Mouse (Mus musculus): Measurements from ENCODE around the gene Atp1a1. TPM values are rescaled to one million over a fixed set of nuclear protein-coding genes. Genes with fewer than 3 reads are reported as not detected.
A peak's percentile ranks its signal among the peaks of the same experiment; 100 is the strongest.

Atp1a1 gene
- polyA plus RNA-seq, 1 experiment from 2014 or later: 115 TPM

DNA sequence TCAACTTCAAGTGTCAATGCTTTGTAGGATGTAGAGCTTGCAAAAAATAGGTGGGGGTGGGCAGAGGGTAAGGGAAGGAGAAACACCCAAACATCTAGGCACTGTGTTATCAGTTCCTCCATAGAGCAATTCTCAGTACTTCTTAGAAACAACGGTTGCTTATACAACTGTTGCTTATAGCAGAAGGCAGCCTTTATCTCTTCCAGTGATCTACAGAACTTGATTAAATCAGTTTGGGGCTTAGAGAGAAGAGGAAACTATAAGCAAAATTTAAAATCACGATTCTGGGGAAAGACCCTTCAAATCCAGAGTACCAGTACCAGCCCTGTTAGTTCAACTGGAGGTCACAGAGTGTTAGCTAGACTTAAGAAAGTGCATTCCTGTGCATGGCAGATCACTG, 1.2 kb upstream of the Atp1a1 start:
- DNase-seq (ENCODE audit: low spot score) (no peak), ATAC-seq (ENCODE audit: insufficient read depth, low FRiP score, low TSS enrichment) (no peak)
- no peak overlapping the region for H3K4me2 ChIP-seq (ENCODE audit: low read depth)
- no peak overlapping the region for H3K4me3 ChIP-seq (ENCODE audit: low read depth, low read length)
- H3K4me1 ChIP-seq (ENCODE audit: control insufficient read depth, insufficient read depth, low read length): peaks cover 14% of the 10 kb centered on the region
- no peaks in the 10 kb centered on the region for H3K27me3 ChIP-seq (ENCODE audit: control insufficient read depth, insufficient read depth, low read length)
- H3K9ac ChIP-seq (ENCODE audit: low read length): no peak overlapping the region
- H3K27ac ChIP-seq (ENCODE audit: low read depth, low read length): no peak overlapping the region
- WGBS: 71% methylated on average over 2 of the region's 2 CpGs
- H3K36me3 ChIP-seq (ENCODE audit: control insufficient read depth, insufficient read depth, low read length): no peaks in the 10 kb centered on the region
- no peaks in the 10 kb centered on the region for H3K9me3 ChIP-seq (ENCODE audit: control insufficient read depth, low read length)

DNA sequence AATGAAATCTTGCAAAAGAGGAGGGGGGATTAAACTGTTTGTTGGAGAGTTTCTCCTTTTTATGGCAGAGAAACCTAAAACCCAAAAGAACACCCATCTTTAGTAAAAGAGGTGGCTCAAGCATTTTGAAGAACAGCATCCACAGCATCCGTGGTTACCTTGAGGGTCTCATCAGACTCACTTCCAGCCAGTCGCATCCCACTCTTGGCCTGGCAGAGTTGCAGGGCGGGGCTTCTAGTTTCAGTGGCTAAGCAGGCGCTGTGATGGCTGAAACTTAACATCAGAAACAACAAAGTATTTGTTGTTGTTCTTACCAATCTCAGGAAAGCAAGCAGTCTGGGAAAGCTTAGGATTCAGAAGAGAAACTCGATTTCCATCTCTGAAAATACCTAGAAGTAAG, 807 bp upstream of the Atp1a1 start:
- H3K4me1 ChIP-seq (ENCODE audit: control insufficient read depth, insufficient read depth, low read length): peaks cover 18% of the 10 kb centered on the region
- no peaks in the 10 kb centered on the region for H3K36me3 ChIP-seq (ENCODE audit: control insufficient read depth, insufficient read depth, low read length)
- 22% methylated on average over 5 of the region's 5 CpGs for WGBS
- H3K4me2 ChIP-seq (ENCODE audit: low read depth): peak overlapping the region; percentile 70
- ATAC-seq (ENCODE audit: insufficient read depth, low FRiP score, low TSS enrichment) (no peak), DNase-seq (ENCODE audit: low spot score) (no peak)
- peak overlapping the region; percentile 95; the same call in 1 of the 2 replicates for H3K9ac ChIP-seq (ENCODE audit: low read length)
- no peak overlapping the region for H3K27ac ChIP-seq (ENCODE audit: low read depth, low read length)
- peak overlapping the region; percentile 74 for H3K4me3 ChIP-seq (ENCODE audit: low read depth, low read length)
- H3K9me3 ChIP-seq (ENCODE audit: control insufficient read depth, low read length): no peaks in the 10 kb centered on the region
- no peaks in the 10 kb centered on the region for H3K27me3 ChIP-seq (ENCODE audit: control insufficient read depth, insufficient read depth, low read length)

DNA sequence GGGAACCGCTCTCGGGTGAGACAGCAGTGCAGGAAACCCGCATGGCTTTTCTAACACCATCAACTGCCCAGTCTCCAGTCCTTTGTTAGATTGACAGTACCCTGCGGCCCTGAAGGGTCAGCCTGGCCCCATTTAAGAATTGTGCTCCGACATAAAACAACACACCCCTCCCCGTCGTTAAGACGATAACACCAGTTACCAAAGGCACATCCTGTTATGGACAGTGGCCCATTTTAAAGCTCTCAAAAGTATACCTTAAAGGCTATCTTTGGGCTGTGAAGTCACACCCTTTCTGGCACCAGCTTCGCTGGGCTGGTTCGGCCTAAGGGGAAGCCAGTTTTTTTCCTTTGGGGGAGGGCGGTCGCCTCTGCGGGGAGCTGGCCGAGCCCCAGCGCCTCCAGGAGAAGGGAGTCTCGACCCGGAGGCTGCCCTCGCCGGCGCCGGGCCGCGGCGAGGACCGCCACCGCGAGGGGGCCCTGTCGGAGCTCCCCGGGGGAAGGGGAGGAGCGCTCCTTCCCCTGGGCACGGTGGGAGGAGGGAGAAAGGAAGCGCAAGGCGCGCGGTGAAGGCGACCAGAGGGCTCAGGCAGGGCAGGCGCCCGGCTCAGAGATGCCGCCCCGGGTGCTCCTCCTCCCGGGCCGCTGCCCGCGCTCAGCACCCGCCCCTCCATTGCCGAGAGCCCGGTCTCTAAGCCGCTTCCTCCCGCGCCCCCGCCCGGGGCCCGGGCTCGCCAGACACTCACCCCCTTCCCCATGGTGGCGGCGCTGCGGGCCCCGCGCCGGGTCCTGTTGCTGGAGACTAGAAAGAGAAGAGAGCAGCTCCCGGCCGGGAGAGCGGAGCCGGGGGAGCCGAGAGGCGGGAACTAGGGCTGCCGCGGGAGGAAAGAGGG, 579 bp downstream of the Atp1a1 start:
- DNase-seq (ENCODE audit: low spot score) (peak; percentile 85), ATAC-seq (ENCODE audit: insufficient read depth, low FRiP score, low TSS enrichment) (peak; percentile 83)
- Histone ChIP-seq H3K4me3 (ENCODE audit: low read depth, low read length) (peak overlapping the region; percentile 74), H3K9ac (ENCODE audit: low read length) (peak overlapping the region; percentile 95), H3K4me1 (ENCODE audit: control insufficient read depth, insufficient read depth, low read length) (peaks cover 29% of the 10 kb centered on the region), H3K4me2 (ENCODE audit: low read depth) (peak overlapping the region; percentile 70), H3K9me3 (ENCODE audit: control insufficient read depth, low read length) (no peaks in the 10 kb centered on the region), H3K36me3 (ENCODE audit: control insufficient read depth, insufficient read depth, low read length) (no peaks in the 10 kb centered on the region), H3K27ac (ENCODE audit: low read depth, low read length) (peak overlapping the region; percentile 94), H3K27me3 (ENCODE audit: control insufficient read depth, insufficient read depth, low read length) (no peaks in the 10 kb centered on the region)
- WGBS: 0% methylated on average over 49 of the region's 68 CpGs

DNA sequence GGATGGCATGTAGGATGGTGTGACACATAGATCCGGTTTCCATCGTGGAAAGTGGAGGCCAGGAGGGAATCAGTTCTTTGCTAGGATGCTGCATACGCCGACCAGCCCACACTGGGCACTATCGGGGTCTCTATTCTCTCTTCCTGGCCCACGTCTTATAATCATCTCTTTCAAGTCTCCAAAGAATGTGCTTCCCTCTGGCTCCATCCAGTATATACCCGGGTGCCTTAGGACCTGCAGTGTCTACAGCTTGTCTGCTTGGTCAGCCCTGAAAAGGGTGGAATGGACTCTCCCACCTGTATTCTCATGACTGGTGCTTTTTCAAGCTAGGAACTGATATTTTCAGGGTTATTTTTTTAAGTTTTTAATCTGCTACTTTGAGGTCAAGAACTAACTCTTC, 1.3 kb downstream of the Atp1a1 start:
- Histone ChIP-seq H3K9me3 (ENCODE audit: control insufficient read depth, low read length) (no peaks in the 10 kb centered on the region), H3K4me2 (ENCODE audit: low read depth) (peak overlapping the region; percentile 70), H3K27ac (ENCODE audit: low read depth, low read length) (no peak overlapping the region), H3K4me3 (ENCODE audit: low read depth, low read length) (peak overlapping the region; percentile 74), H3K9ac (ENCODE audit: low read length) (peak overlapping the region; percentile 95), H3K4me1 (ENCODE audit: control insufficient read depth, insufficient read depth, low read length) (peaks cover 29% of the 10 kb centered on the region), H3K27me3 (ENCODE audit: control insufficient read depth, insufficient read depth, low read length) (no peaks in the 10 kb centered on the region), H3K36me3 (ENCODE audit: control insufficient read depth, insufficient read depth, low read length) (no peaks in the 10 kb centered on the region)
- DNase-seq (ENCODE audit: low spot score): no peak
- WGBS: 42% methylated on average over 7 of the region's 7 CpGs
- ATAC-seq (ENCODE audit: insufficient read depth, low FRiP score, low TSS enrichment): no peak

DNA sequence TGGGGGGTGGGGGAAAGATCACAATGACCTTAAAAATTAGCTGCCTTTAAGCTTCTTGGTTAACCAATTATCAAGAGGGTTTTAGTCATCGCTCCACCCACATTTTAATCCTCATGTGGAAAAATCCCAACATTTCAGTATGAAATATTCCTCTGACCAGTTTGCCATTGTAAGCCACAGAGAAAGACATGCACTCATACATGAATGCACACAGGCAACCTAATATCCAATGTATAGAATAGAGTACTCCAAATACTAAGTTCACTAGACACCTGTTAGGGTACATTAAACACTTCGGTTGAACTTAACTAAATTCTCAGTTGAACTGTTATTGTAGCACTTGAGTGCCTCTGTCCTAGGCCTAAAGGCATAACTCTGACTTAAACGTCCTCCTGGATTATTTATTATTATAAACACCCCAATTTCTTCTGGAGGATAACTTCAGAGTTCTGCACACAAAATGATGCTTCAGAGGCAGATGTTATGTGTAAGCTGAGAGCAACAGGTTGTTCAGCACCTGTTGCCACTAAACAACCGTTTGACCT, 1.9 kb downstream of the Atp1a1 start:
- H3K9ac ChIP-seq (ENCODE audit: low read length): no peak overlapping the region
- H3K27me3 ChIP-seq (ENCODE audit: control insufficient read depth, insufficient read depth, low read length): no peaks in the 10 kb centered on the region
- H3K27ac ChIP-seq (ENCODE audit: low read depth, low read length): no peak overlapping the region
- no peaks in the 10 kb centered on the region for H3K36me3 ChIP-seq (ENCODE audit: control insufficient read depth, insufficient read depth, low read length)
- no peaks in the 10 kb centered on the region for H3K9me3 ChIP-seq (ENCODE audit: control insufficient read depth, low read length)
- DNase-seq (ENCODE audit: low spot score) (no peak), ATAC-seq (ENCODE audit: insufficient read depth, low FRiP score, low TSS enrichment) (no peak)
- WGBS: 68% methylated on average over 4 of the region's 4 CpGs
- peaks cover 29% of the 10 kb centered on the region for H3K4me1 ChIP-seq (ENCODE audit: control insufficient read depth, insufficient read depth, low read length)
- peak overlapping the region; percentile 70 for H3K4me2 ChIP-seq (ENCODE audit: low read depth)
- no peak overlapping the region for H3K4me3 ChIP-seq (ENCODE audit: low read depth, low read length)

DNA sequence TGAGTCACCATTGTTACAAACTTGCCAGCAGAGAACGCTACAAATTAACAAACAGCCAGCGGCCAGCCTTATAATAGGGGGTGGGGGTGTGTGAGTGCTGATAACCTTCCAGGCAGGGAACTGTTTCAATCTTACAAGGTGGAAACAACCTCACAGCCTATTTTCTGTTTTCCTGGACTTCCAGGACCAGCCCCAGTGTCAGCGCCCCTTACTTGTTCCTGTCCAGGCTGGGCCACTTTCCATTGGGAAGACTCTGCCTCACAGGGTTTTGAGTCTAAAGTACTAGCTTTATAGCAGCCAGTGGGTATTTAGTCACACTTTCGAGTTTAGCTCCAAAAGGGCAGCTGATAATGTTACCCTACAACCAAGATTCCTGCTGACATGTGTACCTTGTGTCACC, 2.8 kb downstream of the Atp1a1 start:
- no peak overlapping the region for H3K4me2 ChIP-seq (ENCODE audit: low read depth)
- no peak overlapping the region for H3K9ac ChIP-seq (ENCODE audit: low read length)
- WGBS: 37% methylated on average over 4 of the region's 4 CpGs

DNA sequence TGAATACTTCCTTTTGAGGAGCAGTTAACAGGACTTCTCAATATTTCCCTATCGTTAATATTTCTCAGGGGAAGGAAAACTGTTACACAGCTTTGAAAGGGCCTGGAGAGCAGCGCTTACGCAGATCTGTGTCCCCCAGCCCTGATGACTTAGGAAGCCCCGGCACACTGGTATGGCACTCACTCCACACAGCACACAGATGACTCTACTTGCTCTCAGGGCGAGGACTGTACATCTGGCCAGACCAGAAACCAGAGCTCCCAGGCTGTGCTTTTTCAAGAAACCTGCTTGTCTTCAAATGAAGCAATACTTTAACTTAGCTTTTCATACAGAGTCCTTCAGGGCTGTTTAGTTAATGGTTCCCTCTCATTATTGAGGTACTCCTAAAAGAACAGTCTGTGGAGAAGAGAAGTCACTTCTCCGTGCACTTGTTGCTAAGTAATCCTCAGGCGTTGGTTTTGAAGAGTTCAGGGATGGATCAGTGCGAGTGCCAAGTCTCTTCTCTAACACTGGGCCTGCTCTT, 3.4 kb downstream of the Atp1a1 start:
- Histone ChIP-seq H3K4me2 (ENCODE audit: low read depth) (no peak overlapping the region), H3K9me3 (ENCODE audit: control insufficient read depth, low read length) (no peaks in the 10 kb centered on the region), H3K9ac (ENCODE audit: low read length) (no peak overlapping the region), H3K27me3 (ENCODE audit: control insufficient read depth, insufficient read depth, low read length) (no peaks in the 10 kb centered on the region), H3K4me3 (ENCODE audit: low read depth, low read length) (no peak overlapping the region), H3K36me3 (ENCODE audit: control insufficient read depth, insufficient read depth, low read length) (no peaks in the 10 kb centered on the region), H3K27ac (ENCODE audit: low read depth, low read length) (no peak overlapping the region), H3K4me1 (ENCODE audit: control insufficient read depth, insufficient read depth, low read length) (peaks cover 34% of the 10 kb centered on the region)
- DNase-seq (ENCODE audit: low spot score) (no peak), ATAC-seq (ENCODE audit: insufficient read depth, low FRiP score, low TSS enrichment) (no peak)
- 63% methylated on average over 8 of the region's 8 CpGs for whole genome bisulfite sequencing

More for the DNA sequence above, 2.8 kb downstream of the Atp1a1 start:
- ATAC-seq (ENCODE audit: insufficient read depth, low FRiP score, low TSS enrichment) (no peak), DNase-seq (ENCODE audit: low spot score) (no peak)
- H3K36me3 ChIP-seq (ENCODE audit: control insufficient read depth, insufficient read depth, low read length): no peaks in the 10 kb centered on the region
- peaks cover 32% of the 10 kb centered on the region for H3K4me1 ChIP-seq (ENCODE audit: control insufficient read depth, insufficient read depth, low read length)
- no peak overlapping the region for H3K4me3 ChIP-seq (ENCODE audit: low read depth, low read length)
- no peak overlapping the region for H3K27ac ChIP-seq (ENCODE audit: low read depth, low read length)
- no peaks in the 10 kb centered on the region for H3K27me3 ChIP-seq (ENCODE audit: control insufficient read depth, insufficient read depth, low read length)
- H3K9me3 ChIP-seq (ENCODE audit: control insufficient read depth, low read length): no peaks in the 10 kb centered on the region

DNA sequence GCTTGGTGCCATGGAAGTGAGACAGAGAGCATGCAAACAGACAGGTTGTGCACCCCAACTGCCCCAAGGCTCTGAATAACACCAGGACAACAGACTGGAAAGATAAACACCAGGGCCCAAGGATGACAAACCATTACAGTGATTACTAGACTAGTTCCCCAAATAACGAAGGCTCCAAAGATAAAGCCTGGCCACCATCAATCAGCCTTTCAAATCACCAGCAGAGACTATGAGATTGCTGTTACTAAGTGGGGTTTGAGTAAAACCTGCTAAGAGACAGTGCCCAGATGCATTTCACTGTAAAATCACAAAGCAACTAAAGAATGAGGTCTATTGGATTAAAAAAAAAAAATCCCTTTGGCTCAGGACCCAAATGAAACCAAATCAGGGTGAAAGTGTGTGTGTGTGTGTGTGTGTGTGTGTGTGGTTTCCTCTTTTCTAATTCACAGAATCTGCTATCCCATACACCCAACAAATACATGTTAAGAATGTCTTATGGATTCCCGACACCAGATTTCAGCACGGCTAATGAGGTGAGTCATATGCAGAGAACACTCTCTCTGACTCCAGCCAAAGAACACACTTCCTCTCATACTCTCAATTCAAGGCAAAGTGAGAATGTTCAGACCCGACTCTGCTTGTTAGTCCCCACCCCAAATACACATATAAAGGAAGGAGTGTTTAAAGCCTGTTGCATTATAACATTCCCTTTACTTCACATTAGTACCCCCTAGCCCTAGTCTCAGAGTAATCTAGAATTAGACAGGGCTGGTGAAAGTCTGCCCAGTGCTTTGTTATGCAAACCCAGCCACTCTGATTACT, 4.4 kb downstream of the Atp1a1 start:
- no peak overlapping the region for H3K4me2 ChIP-seq (ENCODE audit: low read depth)
- DNase-seq (ENCODE audit: low spot score): no peak
- H3K36me3 ChIP-seq (ENCODE audit: control insufficient read depth, insufficient read depth, low read length): no peaks in the 10 kb centered on the region
- no peak overlapping the region for H3K4me3 ChIP-seq (ENCODE audit: low read depth, low read length)
- peaks cover 32% of the 10 kb centered on the region for H3K4me1 ChIP-seq (ENCODE audit: control insufficient read depth, insufficient read depth, low read length)
- H3K9me3 ChIP-seq (ENCODE audit: control insufficient read depth, low read length): no peaks in the 10 kb centered on the region
- no peak for ATAC-seq (ENCODE audit: insufficient read depth, low FRiP score, low TSS enrichment)
- WGBS: 43% methylated on average over 4 of the region's 4 CpGs
- H3K27ac ChIP-seq (ENCODE audit: low read depth, low read length): no peak overlapping the region
- H3K27me3 ChIP-seq (ENCODE audit: control insufficient read depth, insufficient read depth, low read length): no peaks in the 10 kb centered on the region
- H3K9ac ChIP-seq (ENCODE audit: low read length): no peak overlapping the region
